Mouse (Mus musculus) MEL (cell line): ENCODE measurements around the gene Cfap36.

Source experiments
- BHLHE40 ChIP-seq: IDR thresholded peaks from 2 replicates; pipeline ENCODE4 v1.6.1; 2012; ENCODE audit warnings: low read depth, mild to moderate bottlenecking, inconsistent platforms, low read length, improper control_type of control experiment, borderline replicate concordance
- CTCF ChIP-seq, 3 experiments: IDR thresholded peaks in 2 of 3; conservative IDR thresholded peaks in 1 of 3; 2 replicates each; pipeline ENCODE4 v1.5.1; 2011 to 2012; ENCODE audit warnings: low read length in 3 of 3, low read depth in 2 of 3, mild to moderate bottlenecking in 2 of 3, improper control_type of control experiment in 1 of 3, inconsistent platforms in 1 of 3, mixed read lengths in 1 of 3, moderate library complexity in 1 of 3; ENCODE audit not compliant: control insufficient read depth in 1 of 3, insufficient read depth in 1 of 3, poor library complexity in 1 of 3, severe bottlenecking in 1 of 3
- E2F4 ChIP-seq: IDR thresholded peaks from 2 replicates; pipeline ENCODE4 v1.6.1; 2011; ENCODE audit warnings: low read depth, low read length, improper control_type of control experiment, borderline replicate concordance
- MAFK ChIP-seq: IDR thresholded peaks from 2 replicates; pipeline ENCODE4 v1.6.1; 2011; ENCODE audit warnings: low read depth, mild to moderate bottlenecking, low read length, improper control_type of control experiment, borderline replicate concordance
- POLR2A ChIP-seq, 2 experiments: IDR thresholded peaks; 2 replicates each; pipeline ENCODE4 v1.6.1; 2011 to 2012; ENCODE audit warnings: low read length in 2 of 2, mild to moderate bottlenecking in 2 of 2, control low read depth in 1 of 2, improper control_type of control experiment in 1 of 2, low read depth in 1 of 2, moderate library complexity in 1 of 2; ENCODE audit not compliant: control insufficient read depth in 1 of 2, insufficient read depth in 1 of 2, poor library complexity in 1 of 2
- POLR2AphosphoS2 ChIP-seq: IDR thresholded peaks from 2 replicates; pipeline ENCODE4 v1.6.1; 2011; ENCODE audit warnings: low read length, improper control_type of control experiment
- RAD21 ChIP-seq: IDR thresholded peaks from 2 replicates; pipeline ENCODE4 v1.6.1; 2011; ENCODE audit warnings: mild to moderate bottlenecking, low read depth, low read length, improper control_type of control experiment
- SIN3A ChIP-seq: IDR thresholded peaks from 2 replicates; pipeline ENCODE4 v1.6.1; 2012; ENCODE audit warnings: low read length, improper control_type of control experiment, inconsistent platforms
- USF1 ChIP-seq: IDR thresholded peaks from 2 replicates; pipeline ENCODE4 v1.6.1; 2014; ENCODE audit warnings: low read depth, mild to moderate bottlenecking, inconsistent platforms, low read length, improper control_type of control experiment, moderate library complexity

DNA sequence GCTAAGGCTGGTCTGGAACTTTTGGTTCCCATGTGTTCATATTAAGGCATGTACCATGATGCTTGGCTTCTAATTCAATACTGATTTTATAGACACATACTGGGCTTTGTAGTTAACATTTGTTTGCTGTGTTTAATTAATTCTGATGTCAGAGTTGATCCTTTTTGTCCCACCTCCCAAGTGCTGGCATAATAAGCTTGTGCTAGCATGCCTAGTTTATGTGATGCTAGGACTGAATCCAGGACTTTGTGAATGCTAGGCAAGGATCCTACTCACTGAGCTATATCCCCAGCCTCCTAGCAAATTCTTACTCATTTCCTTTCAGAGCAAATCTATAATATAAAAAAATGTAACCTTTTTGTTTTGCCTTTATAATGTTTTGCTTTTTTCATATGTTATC is 38.8 kb upstream of the Cfap36 start:
- no peak for TF ChIP-seq CTCF (IDR thresholded peaks at IDR 0.05 in 2 of 3, conservative IDR thresholded peaks at IDR 0.05 in 1 of 3; ENCODE audit: control insufficient read depth in 1 of 3, insufficient read depth in 1 of 3, low read depth in 2 of 3, low read length in 3 of 3, poor library complexity in 1 of 3, severe bottlenecking in 1 of 3)
- TF ChIP-seq USF1, result no peak
- TF ChIP-seq E2F4, result no peak
- no peak for TF ChIP-seq SIN3A
- TF ChIP-seq RAD21, result no peak
- no peak for TF ChIP-seq BHLHE40
- TF ChIP-seq MAFK, result no peak
- TF ChIP-seq POLR2A (IDR thresholded peaks at IDR 0.05; ENCODE audit: control insufficient read depth in 1 of 2, insufficient read depth in 1 of 2, low read depth in 1 of 2, low read length in 2 of 2, poor library complexity in 1 of 2), result no peak
- no peak for TF ChIP-seq POLR2AphosphoS2
